Mouse (Mus musculus) bone marrow, adult 2 months (tissue): ENCODE measurements around the gene Hjurp.

Experiments
- CTCF ChIP-seq: fragments of 200-500 bp; IDR thresholded peaks from 2 replicates; pipeline ENCODE4 v1.5.1; 2011; ENCODE audit warnings: low read length, control low read depth; ENCODE audit not compliant: control insufficient read depth, insufficient read depth
- POLR2A ChIP-seq: fragments of 200-500 bp; IDR thresholded peaks from 2 replicates; pipeline ENCODE4 v1.6.1; 2011; ENCODE audit warnings: low read depth, mild to moderate bottlenecking, control low read depth, low read length, borderline replicate concordance; ENCODE audit not compliant: control insufficient read depth

DNA sequence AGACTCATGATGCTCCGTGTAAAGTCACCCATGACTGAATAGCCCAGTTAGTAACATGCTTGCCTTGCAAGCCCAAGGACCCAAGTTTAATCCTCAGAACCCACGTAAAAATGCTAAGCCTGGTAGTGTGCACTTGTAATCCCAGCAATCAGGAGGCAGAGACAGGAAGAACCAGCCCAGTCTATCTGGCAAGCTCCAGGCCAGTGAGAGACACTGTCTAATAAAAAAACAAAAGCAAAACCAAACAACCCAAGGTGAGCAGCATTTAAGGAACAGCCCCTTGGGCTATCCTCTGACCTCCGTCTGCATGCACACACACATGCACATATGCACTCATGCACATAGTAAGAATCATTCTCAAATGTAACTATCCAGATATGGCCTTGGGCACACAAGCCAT lies 47.9 kb downstream of the Hjurp start:
- TF ChIP-seq POLR2A (no peak), CTCF (no peak)
